Mouse (Mus musculus) neural tube, embryonic 13.5 days (tissue): ENCODE measurements around the gene Rhoh. TPM values are rescaled to one million over a fixed set of nuclear protein-coding genes. Genes with fewer than 3 reads are reported as not detected.

Experiments
- ATAC-seq: fragments of 200-750 bp; cut with Nextera tagmentation; 2 replicates; pipeline ENCODE4 v1.8.0; 2017; ENCODE audit warnings: low read depth, mild to moderate bottlenecking, moderate TSS enrichment, moderate library complexity
- H3K27ac ChIP-seq: fragments of 300-500 bp; sonication (generic); replicated peaks from 2 replicates; pipeline ENCODE4 v1.5.1; 2015; ENCODE audit warnings: moderate library complexity, mild to moderate bottlenecking, inconsistent platforms
- H3K27me3 ChIP-seq: fragments of 300-500 bp; sonication (generic); 2 replicates; pipeline ENCODE4 v1.6.1; 2015; ENCODE audit warnings: mild to moderate bottlenecking, inconsistent platforms
- H3K36me3 ChIP-seq: fragments of 300-500 bp; sonication (generic); 2 replicates; pipeline ENCODE4 v1.6.1; 2015; ENCODE audit warnings: mild to moderate bottlenecking, inconsistent platforms
- H3K4me1 ChIP-seq: fragments of 300-500 bp; sonication (generic); replicated peaks from 2 replicates; pipeline ENCODE4 v1.6.1; 2015; ENCODE audit warnings: inconsistent platforms
- H3K4me2 ChIP-seq: fragments of 300-500 bp; sonication (generic); 2 replicates; pipeline ENCODE4 v1.6.1; 2015; ENCODE audit warnings: inconsistent platforms, mild to moderate bottlenecking, moderate library complexity
- H3K4me3 ChIP-seq: fragments of 300-500 bp; sonication (generic); 2 replicates; pipeline ENCODE4 v1.5.1; 2015; ENCODE audit warnings: mild to moderate bottlenecking, inconsistent platforms
- H3K9ac ChIP-seq: fragments of 300-500 bp; sonication (generic); 2 replicates; pipeline ENCODE4 v1.6.1; 2015; ENCODE audit warnings: moderate library complexity, mild to moderate bottlenecking, inconsistent platforms
- H3K9me3 ChIP-seq: fragments of 300-500 bp; sonication (generic); 2 replicates; pipeline ENCODE4 v1.6.1; 2016; ENCODE audit warnings: inconsistent platforms
- WGBS: fragments of 180-500 bp; shearing (Covaris S2); methylation state at CpG from one replicate; pipeline ENCODE4 v1.1.7; 2015; 5-methylcytosine and 5-hydroxymethylcytosine counted together
- polyA plus RNA-seq: library from polyadenylated mRNA; unstranded; fragments of >200 nt; fragmentation: Nextera tagmentation; extraction: Ambion mirVana; gene quantifications from 2 replicates; pipeline ENCODE4 v1.2.1, GENCODE M21; 2015

The Rhoh gene
- polyA plus RNA-seq, 1 experiment from 2014 or later: 0.47 TPM

- Histone ChIP-seq H3K4me3 (no peak overlapping the region), H3K9me3 (no peaks in the 10 kb centered on the region), H3K36me3 (no peaks in the 10 kb centered on the region), H3K4me2 (no peak overlapping the region), H3K4me1 (no peaks in the 10 kb centered on the region), H3K9ac (no peak overlapping the region), H3K27me3 (no peaks in the 10 kb centered on the region), H3K27ac (no peak overlapping the region)
- WGBS: 85% methylated on average over 3 of the region's 3 CpGs
- ATAC-seq: no peak
Measured at GRCm38 (mm10) chr5:65846958-65847357, 14.1 kb upstream of the Rhoh start.

- no peak overlapping the region for H3K9ac ChIP-seq
- 73% methylated on average over 7 of the region's 7 CpGs for WGBS
Measured at GRCm38 (mm10) chr5:65847656-65848055, 13.4 kb upstream of the Rhoh start.

GRCm38 (mm10) chr5:65850765-65851164, 10.2 kb upstream of the Rhoh start:
- ATAC-seq: no peak
- Histone ChIP-seq H3K9me3 (no peaks in the 10 kb centered on the region), H3K4me1 (no peaks in the 10 kb centered on the region), H3K9ac (no peak overlapping the region), H3K27ac (no peak overlapping the region), H3K4me3 (no peak overlapping the region), H3K27me3 (no peaks in the 10 kb centered on the region), H3K36me3 (no peaks in the 10 kb centered on the region), H3K4me2 (no peak overlapping the region)
- 75% methylated on average over 11 of the region's 11 CpGs for WGBS

More at GRCm38 (mm10) chr5:65847656-65848055, 13.4 kb upstream of the Rhoh start:
- Histone ChIP-seq H3K4me1 (no peaks in the 10 kb centered on the region), H3K27me3 (no peaks in the 10 kb centered on the region), H3K36me3 (no peaks in the 10 kb centered on the region), H3K4me3 (no peak overlapping the region), H3K27ac (no peak overlapping the region), H3K9me3 (no peaks in the 10 kb centered on the region), H3K4me2 (no peak overlapping the region)
- ATAC-seq: no peak

- no peak overlapping the region for H3K4me2 ChIP-seq
- ATAC-seq: no peak
- 71% methylated on average over 8 of the region's 8 CpGs for WGBS
Measured at GRCm38 (mm10) chr5:65854786-65855191, 6.2 kb upstream of the Rhoh start.

GRCm38 (mm10) chr5:65855571-65855970, 5.4 kb upstream of the Rhoh start:
- no peak for ATAC-seq
- 72% methylated on average over 3 of the region's 3 CpGs for WGBS
- H3K4me3 ChIP-seq: no peak overlapping the region

More at GRCm38 (mm10) chr5:65854786-65855191, 6.2 kb upstream of the Rhoh start:
- Histone ChIP-seq H3K4me3 (no peak overlapping the region), H3K9me3 (no peaks in the 10 kb centered on the region), H3K4me1 (no peaks in the 10 kb centered on the region), H3K36me3 (no peaks in the 10 kb centered on the region), H3K9ac (no peak overlapping the region), H3K27me3 (no peaks in the 10 kb centered on the region), H3K27ac (no peak overlapping the region)

GRCm38 (mm10) chr5:65856591-65857411, 4.2 kb upstream of the Rhoh start:
- H3K4me2 ChIP-seq: no peak overlapping the region
- 85% methylated on average over 16 of the region's 17 CpGs for WGBS
- no peaks in the 10 kb centered on the region for H3K36me3 ChIP-seq
- no peak for ATAC-seq
- H3K4me3 ChIP-seq: no peak overlapping the region
- H3K9ac ChIP-seq: no peak overlapping the region
- no peaks in the 10 kb centered on the region for H3K27me3 ChIP-seq
- H3K27ac ChIP-seq: no peak overlapping the region
- H3K4me1 ChIP-seq: no peaks in the 10 kb centered on the region
- no peaks in the 10 kb centered on the region for H3K9me3 ChIP-seq

More at GRCm38 (mm10) chr5:65855571-65855970, 5.4 kb upstream of the Rhoh start:
- no peak overlapping the region for H3K4me2 ChIP-seq
- no peak overlapping the region for H3K27ac ChIP-seq
- no peaks in the 10 kb centered on the region for H3K27me3 ChIP-seq
- H3K36me3 ChIP-seq: no peaks in the 10 kb centered on the region
- no peak overlapping the region for H3K9ac ChIP-seq
- no peaks in the 10 kb centered on the region for H3K9me3 ChIP-seq
- H3K4me1 ChIP-seq: no peaks in the 10 kb centered on the region

- no peaks in the 10 kb centered on the region for H3K27me3 ChIP-seq
- H3K9me3 ChIP-seq: no peaks in the 10 kb centered on the region
- WGBS: 80% methylated on average over 12 of the region's 12 CpGs
- H3K4me1 ChIP-seq: no peaks in the 10 kb centered on the region
- H3K4me3 ChIP-seq: no peak overlapping the region
- no peak overlapping the region for H3K27ac ChIP-seq
- no peak overlapping the region for H3K9ac ChIP-seq
- H3K36me3 ChIP-seq: no peaks in the 10 kb centered on the region
- H3K4me2 ChIP-seq: no peak overlapping the region
- no peak for ATAC-seq
Measured at GRCm38 (mm10) chr5:65857935-65858334, 3.1 kb upstream of the Rhoh start.

- H3K4me3 ChIP-seq: no peak overlapping the region
- ATAC-seq: no peak
- no peak overlapping the region for H3K27ac ChIP-seq
- H3K27me3 ChIP-seq: no peaks in the 10 kb centered on the region
- H3K4me1 ChIP-seq: no peaks in the 10 kb centered on the region
- no peaks in the 10 kb centered on the region for H3K36me3 ChIP-seq
- no peak overlapping the region for H3K9ac ChIP-seq
- no peaks in the 10 kb centered on the region for H3K9me3 ChIP-seq
- no peak overlapping the region for H3K4me2 ChIP-seq
- WGBS: 92% methylated on average over 3 of the region's 6 CpGs
Measured at GRCm38 (mm10) chr5:65858355-65858754, 2.7 kb upstream of the Rhoh start.

- H3K9ac ChIP-seq: no peak overlapping the region
- WGBS: 80% methylated on average over 12 of the region's 12 CpGs
- ATAC-seq: no peak
- H3K4me2 ChIP-seq: no peak overlapping the region
- H3K4me1 ChIP-seq: no peaks in the 10 kb centered on the region
- no peak overlapping the region for H3K4me3 ChIP-seq
- H3K27me3 ChIP-seq: no peaks in the 10 kb centered on the region
- H3K9me3 ChIP-seq: no peaks in the 10 kb centered on the region
- no peaks in the 10 kb centered on the region for H3K36me3 ChIP-seq
- H3K27ac ChIP-seq: no peak overlapping the region
Measured at GRCm38 (mm10) chr5:65858898-65859297, 2.1 kb upstream of the Rhoh start.

GRCm38 (mm10) chr5:65859396-65859795, 1.6 kb upstream of the Rhoh start:
- no peaks in the 10 kb centered on the region for H3K27me3 ChIP-seq
- H3K9ac ChIP-seq: no peak overlapping the region
- H3K36me3 ChIP-seq: no peaks in the 10 kb centered on the region
- H3K4me1 ChIP-seq: no peaks in the 10 kb centered on the region
- 71% methylated on average over 6 of the region's 6 CpGs for WGBS
- no peak overlapping the region for H3K4me2 ChIP-seq
- no peak overlapping the region for H3K4me3 ChIP-seq
- no peak overlapping the region for H3K27ac ChIP-seq
- H3K9me3 ChIP-seq: no peaks in the 10 kb centered on the region
- ATAC-seq: no peak

- H3K9me3 ChIP-seq: no peaks in the 10 kb centered on the region
- no peaks in the 10 kb centered on the region for H3K36me3 ChIP-seq
- no peak overlapping the region for H3K4me2 ChIP-seq
- no peak overlapping the region for H3K9ac ChIP-seq
- no peaks in the 10 kb centered on the region for H3K27me3 ChIP-seq
- H3K4me3 ChIP-seq: no peak overlapping the region
- H3K4me1 ChIP-seq: no peaks in the 10 kb centered on the region
- H3K27ac ChIP-seq: no peak overlapping the region
- 64% methylated on average over 12 of the region's 12 CpGs for WGBS
- no peak for ATAC-seq
Measured at GRCm38 (mm10) chr5:65860281-65861000, 572 bp upstream of the Rhoh start.

- Histone ChIP-seq H3K36me3 (no peaks in the 10 kb centered on the region), H3K4me1 (no peaks in the 10 kb centered on the region), H3K9me3 (no peaks in the 10 kb centered on the region), H3K27ac (no peak overlapping the region), H3K9ac (no peak overlapping the region), H3K4me2 (no peak overlapping the region), H3K27me3 (no peaks in the 10 kb centered on the region), H3K4me3 (no peak overlapping the region)
- 95% methylated on average over 7 of the region's 7 CpGs for WGBS
- no peak for ATAC-seq
Measured at GRCm38 (mm10) chr5:65862217-65862927, 1.4 kb downstream of the Rhoh start.
